Mouse (Mus musculus): ENCODE data around the gene Srprb.
"Not testable (repeated sequence)": the region's sequence is repeated elsewhere in the genome, so short reads cannot be mapped to it uniquely, and the experiment has no call there.

The Srprb gene

GRCm38 (mm10) chr9:103212654-103213420 lies 10.9 kb upstream of the Srprb start:
- DNase-seq (ENCODE audit: low spot score in 2 of 2), result no peak

- DNase-seq (ENCODE audit: low spot score in 2 of 2), result no peak
Measured at GRCm38 (mm10) chr9:103208802-103209423, 7.0 kb upstream of the Srprb start.

- no peak for DNase-seq (ENCODE audit: low spot score in 2 of 2)
Measured at GRCm38 (mm10) chr9:103207846-103208245, 5.9 kb upstream of the Srprb start.

GRCm38 (mm10) chr9:103205786-103206185 lies 3.8 kb upstream of the Srprb start:
- no peak for DNase-seq (ENCODE audit: low spot score in 2 of 2)

GRCm38 (mm10) chr9:103188416-103188815 lies 13.5 kb downstream of the Srprb start:
- DNase-seq (ENCODE audit: low spot score in 2 of 2), result no peak

- DNase-seq (ENCODE audit: low spot score in 2 of 2), result no peak
Measured at GRCm38 (mm10) chr9:103186747-103187146, 15.2 kb downstream of the Srprb start.

- DNase-seq (ENCODE audit: low spot score in 2 of 2), result no peak
Measured at GRCm38 (mm10) chr9:103185946-103186345, 16.0 kb downstream of the Srprb start.

- no peak for DNase-seq (ENCODE audit: low spot score in 2 of 2)
Measured at GRCm38 (mm10) chr9:103184855-103185254, 17.1 kb downstream of the Srprb start.

GRCm38 (mm10) chr9:103181886-103182285 lies 20.1 kb downstream of the Srprb start:
- DNase-seq (ENCODE audit: low spot score in 2 of 2), result no peak

GRCm38 (mm10) chr9:103180807-103181565 lies 21.0 kb downstream of the Srprb start:
- DNase-seq (ENCODE audit: low spot score in 2 of 2), result no peak

GRCm38 (mm10) chr9:103180303-103180702 lies 21.6 kb downstream of the Srprb start:
- no peak for DNase-seq (ENCODE audit: low spot score in 2 of 2)

- no peak for DNase-seq (ENCODE audit: low spot score in 2 of 2)
Measured at GRCm38 (mm10) chr9:103175692-103176091, 26.2 kb downstream of the Srprb start.

GRCm38 (mm10) chr9:103174771-103175519 lies 27.0 kb downstream of the Srprb start:
- DNase-seq (ENCODE audit: low spot score in 2 of 2), result no peak

- DNase-seq (ENCODE audit: low spot score in 2 of 2), result no peak
Measured at GRCm38 (mm10) chr9:103168771-103169170, 33.2 kb downstream of the Srprb start.

GRCm38 (mm10) chr9:103168046-103168445 lies 33.9 kb downstream of the Srprb start:
- DNase-seq (ENCODE audit: low spot score in 2 of 2), result no peak

GRCm38 (mm10) chr9:103163806-103164205 lies 38.1 kb downstream of the Srprb start:
- DNase-seq (ENCODE audit: low spot score in 2 of 2), result no peak

- DNase-seq (ENCODE audit: low spot score in 2 of 2), result not testable (repeated sequence)
Measured at GRCm38 (mm10) chr9:103155158-103155557, 46.8 kb downstream of the Srprb start.

GRCm38 (mm10) chr9:103154568-103154967 lies 47.4 kb downstream of the Srprb start:
- no peak for DNase-seq (ENCODE audit: low spot score in 2 of 2)

- no peak for DNase-seq (ENCODE audit: low spot score in 2 of 2)
Measured at GRCm38 (mm10) chr9:103153286-103153685, 48.7 kb downstream of the Srprb start.

GRCm38 (mm10) chr9:103149074-103149799 lies 52.7 kb downstream of the Srprb start:
- DNase-seq (ENCODE audit: low spot score in 2 of 2), result no peak

- DNase-seq (ENCODE audit: low spot score in 2 of 2), result no peak
Measured at GRCm38 (mm10) chr9:103147103-103147502, 54.8 kb downstream of the Srprb start.
